Mouse (Mus musculus) right cerebral cortex, adult 18-20 months (tissue): ENCODE measurements at regions not wholly inside any gene's neighbourhood (a gene's known extent, or its start where the extent isn't known, plus 50 kb on each side); places are given as distances from the start of the nearest gene placed in this dataset.

Experiments
- DNase-seq: peaks from one replicate; pipeline ENCODE4 v3.0.0; 2022; ENCODE audit warnings: mixed read lengths

DNA sequence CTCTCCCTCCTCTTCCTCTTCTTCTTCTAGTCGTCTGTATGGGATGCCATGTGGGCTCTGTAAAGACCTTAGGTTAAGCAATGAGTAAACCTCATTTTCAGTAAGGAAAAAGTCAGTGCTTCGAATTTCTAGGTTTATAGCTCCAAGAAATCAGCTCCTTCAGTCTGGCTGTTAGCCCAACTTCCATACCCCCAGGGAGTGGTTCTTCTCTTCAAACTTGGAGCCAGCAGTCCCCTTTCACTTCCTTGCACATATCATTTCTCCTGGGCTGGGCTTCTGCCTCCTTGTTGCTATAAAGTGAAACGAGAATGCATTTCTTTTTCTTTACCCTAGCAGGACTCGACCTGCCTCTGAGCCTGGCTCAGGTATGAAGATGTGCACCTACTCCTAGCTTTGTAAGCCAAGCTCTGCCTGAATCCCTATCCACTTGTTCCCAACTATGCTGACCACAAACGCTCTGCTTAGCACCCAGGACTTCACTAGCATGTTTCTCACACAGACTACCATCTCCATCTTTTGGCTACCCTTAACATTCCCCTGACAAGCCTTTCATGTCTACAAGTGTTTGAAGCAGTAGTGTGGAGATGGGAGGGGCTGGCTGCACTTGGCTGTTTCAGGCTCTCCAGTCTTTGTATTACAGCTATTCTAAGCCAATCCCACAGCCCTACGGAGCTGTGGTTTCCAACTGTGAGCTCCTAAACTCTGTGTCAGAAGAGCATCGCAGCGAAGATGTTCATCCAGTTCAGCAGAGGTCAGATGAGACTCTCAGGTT, 243.8 kb upstream of the Tprg start:
- no peak for DNase-seq

DNA sequence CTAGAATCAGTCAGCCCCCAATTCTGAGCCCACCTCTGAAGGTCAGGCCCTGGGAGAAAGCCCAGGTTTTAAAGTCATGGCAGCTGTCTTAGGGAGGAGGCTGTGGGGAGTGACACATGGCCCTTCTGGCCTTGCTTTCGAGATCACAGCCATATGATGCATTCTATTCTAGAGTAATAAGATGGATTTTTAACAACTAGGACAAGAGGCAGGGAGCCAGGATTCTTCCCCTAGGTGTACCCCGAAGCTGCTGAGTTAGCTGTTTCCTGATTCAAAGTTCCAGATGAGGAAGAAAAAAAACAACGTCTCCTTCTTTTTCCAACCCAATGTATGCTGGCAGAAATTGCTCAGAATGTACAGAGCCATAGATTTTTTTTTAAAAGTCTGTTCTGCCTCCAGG, 242.0 kb upstream of the Tprg start:
- DNase-seq = no peak

DNA sequence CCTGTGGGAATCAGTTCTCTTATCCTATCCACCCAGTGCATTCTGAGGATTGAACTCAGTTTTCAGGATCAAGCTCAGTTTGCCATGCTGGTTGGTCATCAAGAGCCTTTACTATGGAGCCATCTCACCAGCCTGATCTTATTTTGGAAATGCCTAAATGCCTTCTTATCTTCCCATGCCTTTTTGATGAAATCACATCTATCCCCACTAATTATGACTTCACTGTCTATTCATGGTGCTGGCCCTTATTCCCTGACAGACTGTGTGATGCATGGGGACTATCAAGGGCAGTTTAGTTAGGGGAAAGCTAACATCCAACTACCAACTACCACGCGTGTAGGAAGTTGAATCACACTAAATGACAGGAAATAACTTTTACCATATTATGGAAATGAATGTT, 238.9 kb upstream of the Tprg start:
- no peak for DNase-seq

DNA sequence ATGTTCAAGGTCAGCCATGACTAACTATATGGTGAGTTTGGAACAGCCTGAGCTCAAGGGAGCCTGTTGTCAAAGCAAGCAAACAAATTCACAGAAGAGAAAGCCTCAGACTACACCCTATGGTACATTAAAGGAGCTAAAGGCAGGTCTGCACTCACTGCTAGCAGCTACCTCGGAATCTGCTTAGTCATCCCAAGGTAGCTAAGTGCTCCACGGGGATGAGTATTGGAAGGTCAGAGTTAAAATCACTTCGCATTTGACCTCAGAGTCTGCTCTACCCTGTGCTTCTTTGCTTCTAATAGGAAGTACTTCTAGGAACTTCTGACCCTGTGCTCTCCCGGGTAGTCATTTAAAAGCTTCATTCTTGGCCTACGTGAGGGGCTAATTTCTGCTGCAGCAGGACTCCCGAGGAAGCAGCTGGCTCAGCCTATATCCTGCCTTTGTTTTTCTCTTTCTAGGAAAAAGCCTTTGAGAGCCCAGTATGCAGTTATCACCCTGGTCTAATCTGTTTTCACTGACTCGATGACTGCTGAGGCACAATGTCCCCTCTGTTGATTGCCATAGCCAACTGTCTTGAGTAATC, 236.6 kb upstream of the Tprg start:
- DNase-seq = no peak

DNA sequence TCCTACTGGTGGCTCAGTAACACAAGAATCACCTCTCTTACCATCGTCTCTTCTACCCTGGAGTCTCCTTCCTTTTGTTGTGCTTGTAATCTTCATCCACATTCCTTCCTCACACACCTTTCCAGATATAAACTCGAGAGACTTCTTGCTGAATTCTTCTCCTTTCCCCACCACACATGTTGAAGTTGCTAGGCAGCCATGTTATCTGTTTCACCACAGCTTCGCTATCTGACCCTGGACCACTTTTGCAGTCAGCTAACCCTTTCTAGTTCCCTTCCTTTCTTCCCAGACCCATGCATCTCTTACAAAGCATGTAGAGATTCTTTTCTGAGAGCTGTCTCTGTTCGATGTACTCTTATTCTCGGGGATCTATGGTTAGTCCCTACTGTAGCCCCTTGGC, 235.6 kb upstream of the Tprg start:
- no peak for DNase-seq

DNA sequence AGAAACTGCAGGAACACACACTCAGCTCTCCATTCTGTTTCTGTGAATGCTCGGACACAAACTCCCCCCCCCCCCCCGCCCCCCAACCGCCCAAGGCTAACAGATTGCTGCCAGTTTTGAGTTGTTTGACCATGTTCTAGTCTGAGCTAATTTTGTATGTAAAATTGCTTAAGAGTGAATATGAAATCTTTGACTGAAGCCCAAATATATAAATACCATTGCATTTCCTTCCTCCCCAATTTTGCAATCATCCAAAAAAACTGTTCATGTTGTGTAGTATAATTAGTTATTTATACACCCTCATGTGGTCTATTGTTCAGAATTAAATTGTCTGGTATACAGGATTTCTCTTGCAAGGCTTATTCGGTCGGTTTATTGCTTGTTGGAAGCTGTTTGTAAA, 234.2 kb upstream of the Tprg start:
- no peak for DNase-seq

DNA sequence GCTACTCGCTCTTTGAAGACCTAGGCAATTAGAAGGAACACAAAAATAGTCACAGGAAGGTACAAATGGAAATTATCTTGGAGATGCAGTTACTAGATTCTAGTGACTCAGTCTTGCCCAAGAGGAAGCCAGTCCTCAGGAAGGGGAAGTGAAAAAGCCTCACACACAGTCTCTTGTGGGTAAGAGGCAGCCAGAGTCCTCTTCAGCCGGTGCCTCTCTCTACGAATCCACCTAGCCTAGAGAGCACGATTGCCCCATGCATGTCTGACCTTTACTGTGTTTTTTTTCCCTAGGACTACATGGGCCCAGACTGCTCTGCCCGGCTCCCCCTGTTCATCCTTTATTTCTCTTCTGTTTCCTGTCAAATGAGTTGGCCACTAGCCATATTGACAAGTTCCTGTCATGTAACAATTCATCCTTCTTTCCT, 233.7 kb upstream of the Tprg start:
- no peak for DNase-seq

DNA sequence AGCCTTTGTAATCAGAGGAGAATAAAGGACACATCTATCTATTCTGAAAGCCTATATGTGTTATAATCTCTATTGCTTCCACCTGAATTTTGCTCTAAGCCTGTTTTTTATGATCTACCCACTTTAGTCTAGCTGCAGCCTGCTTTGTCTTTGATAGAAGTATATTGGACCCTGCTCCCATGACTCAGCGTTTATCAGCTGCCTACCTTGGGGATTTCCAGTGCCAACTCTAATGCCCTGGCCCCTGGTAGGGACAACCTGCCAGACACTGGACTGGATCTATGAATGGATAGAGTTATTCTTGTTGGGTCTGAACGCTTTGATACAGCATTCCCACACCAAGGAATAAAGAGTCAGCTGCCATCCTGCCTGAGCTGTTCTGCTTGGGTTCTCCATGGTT, 232.3 kb upstream of the Tprg start:
- DNase-seq = no peak

DNA sequence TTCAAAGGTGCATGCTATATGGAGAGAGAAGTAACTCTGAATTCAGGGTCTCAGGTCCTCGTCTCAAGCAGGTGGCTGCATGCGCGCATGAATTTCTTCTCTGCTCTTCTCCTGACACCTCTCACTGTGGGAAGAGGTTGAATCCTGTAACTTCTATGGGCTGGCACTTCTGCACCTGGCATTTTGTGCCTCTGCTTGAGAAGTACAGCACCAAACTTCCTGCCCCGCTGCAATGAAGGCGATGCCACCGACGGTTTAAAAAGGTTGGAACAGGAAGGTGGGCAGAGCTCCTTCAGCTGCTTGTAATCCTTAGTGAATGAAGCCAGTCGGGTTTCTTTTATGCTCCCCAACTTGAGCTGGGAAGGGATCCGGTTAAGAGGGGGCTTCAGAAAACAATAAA, 231.2 kb upstream of the Tprg start:
- no peak for DNase-seq

DNA sequence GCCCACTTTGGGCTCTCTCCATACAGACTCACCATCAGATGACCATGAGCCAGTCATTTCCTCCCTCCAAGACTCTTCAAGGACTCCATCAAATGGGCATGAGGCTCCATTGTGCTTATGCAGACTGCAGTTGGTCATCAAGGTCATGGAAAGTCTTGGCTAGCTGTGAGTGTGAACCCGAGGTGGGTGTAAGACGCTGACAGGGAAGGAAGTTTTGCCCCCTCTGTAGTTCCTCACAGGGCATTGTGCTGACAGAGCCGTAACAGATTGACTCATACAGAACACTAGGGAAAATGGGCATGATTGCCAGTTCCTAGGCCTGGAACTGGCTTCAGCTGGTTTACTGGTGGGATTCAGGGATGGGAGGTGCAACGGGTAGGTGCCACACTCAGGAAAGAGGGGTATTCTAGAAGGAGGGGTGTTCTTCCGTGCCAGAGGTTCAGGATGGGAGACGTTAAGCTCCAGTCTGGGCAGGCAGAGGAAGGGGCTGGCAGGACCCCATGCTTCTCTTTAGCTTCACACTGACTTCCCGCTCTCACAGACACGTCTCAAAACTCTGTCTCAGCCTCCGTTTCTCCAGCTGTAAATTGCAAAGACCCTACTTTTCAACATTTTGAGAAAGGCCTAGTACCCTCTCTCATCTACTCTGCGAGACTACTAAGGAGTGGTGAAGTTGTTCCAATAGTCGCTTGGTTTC, 228.4 kb upstream of the Tprg start:
- no peak for DNase-seq

DNA sequence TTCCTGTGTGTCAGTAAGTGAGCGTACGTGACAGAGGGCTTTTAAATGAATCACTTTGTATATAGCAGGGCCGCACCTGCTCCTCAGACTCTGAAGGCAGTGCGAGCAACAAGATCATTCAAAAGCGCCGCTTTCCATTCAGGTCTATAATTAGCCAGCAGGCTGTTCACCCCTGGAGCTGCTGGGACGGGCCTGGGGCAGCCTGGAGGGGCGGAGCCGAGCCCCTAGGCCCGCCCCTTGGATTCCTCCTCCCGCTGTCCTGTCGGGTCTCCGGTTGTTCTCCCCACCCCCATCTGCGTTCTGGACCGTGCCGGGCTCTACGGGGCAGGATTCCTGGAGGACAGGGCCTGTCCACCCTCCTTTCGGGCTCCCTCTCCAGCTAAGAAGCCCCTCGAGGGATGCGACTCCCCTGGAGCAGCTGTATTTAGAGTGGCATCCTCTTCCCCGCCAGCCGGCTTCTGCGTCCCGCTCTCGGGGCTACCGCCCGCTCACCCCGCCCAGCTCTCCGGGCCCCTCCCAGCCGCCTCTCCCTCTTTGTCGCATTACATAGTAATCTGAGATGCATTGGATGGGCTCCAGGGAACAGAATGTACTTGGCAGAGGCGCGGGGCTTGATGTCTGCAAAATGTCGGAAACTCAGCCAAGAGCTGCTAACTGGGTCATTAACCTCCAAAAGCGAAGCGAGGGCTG, 227.7 kb upstream of the Tprg start:
- DNase-seq = peak; percentile 94

DNA sequence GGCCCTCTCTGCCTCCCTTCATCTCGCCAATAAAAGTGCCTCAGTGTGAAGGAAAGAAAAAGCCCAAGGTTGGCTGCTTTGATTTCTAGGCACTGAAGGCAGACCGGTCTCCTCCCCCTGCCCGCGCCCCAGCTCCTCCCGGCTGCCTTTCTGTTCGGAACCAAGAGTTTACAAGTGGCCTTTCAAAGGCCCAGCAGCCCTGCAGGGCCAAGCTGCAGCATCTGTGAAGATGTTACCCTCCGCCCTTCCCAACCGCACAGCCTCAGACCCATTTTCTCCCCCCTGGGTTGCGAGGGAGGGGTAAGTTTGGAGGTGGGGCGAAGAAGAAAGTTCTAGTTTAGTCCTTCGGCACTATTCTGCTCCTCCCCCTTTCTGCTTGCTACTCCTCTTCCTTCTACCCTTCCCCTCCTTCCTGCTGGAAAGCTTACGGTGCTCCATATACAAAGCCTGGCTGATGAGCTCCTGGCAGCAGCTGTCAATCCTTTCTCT, 227.1 kb upstream of the Tprg start:
- no peak for DNase-seq

DNA sequence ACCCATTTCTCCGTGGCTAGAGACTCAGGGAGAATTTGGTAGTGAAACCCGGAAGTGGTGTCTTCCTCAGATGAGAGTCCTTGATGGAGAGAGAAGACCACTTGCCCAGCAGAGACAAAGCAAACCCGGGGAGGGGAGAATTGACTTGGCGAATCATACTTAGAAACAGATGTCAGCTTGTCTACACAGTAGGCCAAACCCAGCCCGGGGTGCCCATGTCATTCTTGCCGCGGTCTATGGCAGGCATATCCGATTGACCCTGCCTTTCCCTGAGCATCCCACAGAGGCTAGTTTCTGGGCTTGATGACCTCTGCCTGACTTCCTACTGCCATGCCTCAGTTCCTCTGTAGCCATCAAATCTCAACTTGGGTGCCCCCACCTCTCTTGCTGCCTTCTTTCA, 226.4 kb upstream of the Tprg start:
- DNase-seq = no peak

DNA sequence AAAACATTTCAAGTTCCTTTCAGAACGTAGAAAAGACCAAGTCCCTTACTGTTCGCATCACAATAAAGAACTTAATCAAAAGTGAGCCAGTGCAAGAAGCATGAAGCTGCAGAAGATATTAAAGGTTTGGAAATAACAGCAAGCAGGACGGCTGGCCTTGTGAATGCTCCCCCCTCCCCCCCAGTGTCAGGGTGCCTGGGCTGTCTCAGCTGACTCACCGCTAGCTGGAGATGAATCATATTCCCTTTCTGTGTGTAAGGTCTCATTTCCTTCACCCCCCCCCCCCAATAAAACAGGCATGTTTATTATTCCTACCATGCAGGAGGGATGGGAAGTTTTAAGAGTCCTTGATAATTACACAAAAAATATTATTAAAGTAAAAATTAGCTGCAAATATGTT, 225.0 kb upstream of the Tprg start:
- DNase-seq = no peak

DNA sequence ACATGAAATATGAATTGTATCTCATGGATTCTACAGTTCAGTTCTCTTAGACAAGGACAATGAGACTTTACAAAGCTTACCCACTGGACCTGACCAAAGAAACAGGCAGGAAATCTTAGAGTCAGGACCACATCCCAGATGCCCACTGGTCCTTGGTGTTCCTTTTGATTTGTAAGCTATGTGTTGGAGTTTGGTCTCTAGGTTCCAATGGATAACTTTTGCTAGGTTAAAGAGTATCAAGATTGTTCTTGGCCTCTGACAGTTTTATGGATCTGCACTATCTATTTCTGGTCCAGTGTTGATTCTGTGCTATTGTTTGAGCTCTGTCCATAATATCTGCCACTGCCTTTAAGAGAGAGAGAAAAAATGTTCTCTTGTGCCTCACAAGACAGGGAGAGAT, 222.6 kb upstream of the Tprg start:
- DNase-seq = no peak

DNA sequence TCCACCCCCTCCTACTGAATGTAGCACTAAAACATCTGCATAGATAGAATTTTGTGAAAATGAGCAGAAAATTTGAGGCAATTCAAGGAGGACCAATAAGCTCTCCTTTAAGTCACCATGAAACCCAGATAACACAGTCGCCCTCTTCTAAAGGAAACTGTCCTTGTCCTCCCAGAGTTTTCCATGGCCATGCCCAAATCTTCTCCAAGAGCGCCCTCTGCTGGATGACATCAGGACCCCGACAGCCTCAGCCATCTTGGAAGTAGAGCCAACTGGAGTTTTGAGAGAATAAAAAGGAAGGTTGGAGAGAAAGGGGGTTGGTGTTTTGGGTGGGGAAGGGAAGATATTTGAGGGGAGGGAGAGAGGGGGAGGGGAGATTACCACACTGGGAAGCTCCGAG, 222.1 kb upstream of the Tprg start:
- DNase-seq = peak; percentile 82

DNA sequence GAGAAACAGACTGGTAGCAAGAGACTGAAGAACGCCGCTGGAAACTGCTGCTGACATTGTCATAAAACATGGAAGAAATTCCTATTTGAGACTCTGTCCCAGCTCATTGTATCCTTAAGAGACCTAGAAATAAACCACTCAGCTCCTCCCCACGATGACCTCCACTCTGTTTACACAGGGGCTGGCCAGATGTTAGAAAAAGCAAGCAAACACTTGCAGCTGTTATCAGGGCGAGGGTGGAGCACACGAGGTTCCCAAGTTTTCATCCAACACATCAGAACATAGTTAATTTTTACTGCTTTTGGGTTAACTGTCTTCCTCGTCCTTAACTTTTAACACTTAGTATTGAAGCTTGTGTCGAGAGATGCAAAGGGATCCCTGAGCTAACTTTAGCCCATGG, 219.8 kb upstream of the Tprg start:
- no peak for DNase-seq

DNA sequence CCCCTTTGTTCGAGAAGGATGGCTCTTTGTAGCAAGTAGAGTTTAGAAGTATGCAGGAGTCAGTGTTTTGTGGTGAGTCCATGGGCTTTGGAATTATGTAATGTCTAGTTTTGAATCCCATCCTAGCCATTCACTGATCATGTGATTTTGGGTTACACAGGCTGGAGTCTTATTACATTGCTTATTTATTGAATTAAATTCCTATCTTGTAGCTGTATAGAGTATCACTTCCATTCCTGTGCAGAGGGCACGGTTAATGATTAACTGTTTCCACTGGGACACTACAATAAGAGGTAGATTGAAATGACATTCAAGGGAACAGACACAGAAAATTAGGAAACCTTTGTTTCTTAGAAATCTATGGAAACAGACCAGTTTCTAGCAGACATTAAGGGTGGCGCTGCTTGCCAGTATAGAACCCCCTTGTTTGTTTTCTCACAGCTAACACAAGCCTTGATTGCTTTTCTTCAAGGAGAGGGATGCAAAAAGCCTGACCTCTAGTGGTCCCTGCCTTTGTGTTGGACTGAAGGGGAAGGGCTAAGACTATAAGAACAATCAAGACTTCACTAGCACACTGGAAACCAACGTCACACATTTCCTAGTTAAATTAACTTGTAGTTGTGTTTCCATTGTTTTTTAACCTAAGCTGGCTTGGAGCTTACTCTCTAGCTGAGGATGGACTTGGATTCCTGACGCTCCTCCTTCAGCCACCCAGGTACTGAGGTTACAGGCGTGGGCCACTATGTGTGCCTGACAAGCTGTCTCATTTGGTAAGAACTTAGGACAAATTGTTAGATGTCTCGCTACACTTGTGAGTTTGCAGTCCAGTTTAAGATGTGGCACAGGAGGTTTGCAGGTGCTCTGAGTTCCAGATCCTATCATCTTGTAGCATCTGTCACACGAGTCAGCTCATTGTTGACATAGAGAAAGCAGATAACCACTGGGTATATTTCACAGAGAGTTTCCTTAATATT, 219.1 kb upstream of the Tprg start:
- no peak for DNase-seq

DNA sequence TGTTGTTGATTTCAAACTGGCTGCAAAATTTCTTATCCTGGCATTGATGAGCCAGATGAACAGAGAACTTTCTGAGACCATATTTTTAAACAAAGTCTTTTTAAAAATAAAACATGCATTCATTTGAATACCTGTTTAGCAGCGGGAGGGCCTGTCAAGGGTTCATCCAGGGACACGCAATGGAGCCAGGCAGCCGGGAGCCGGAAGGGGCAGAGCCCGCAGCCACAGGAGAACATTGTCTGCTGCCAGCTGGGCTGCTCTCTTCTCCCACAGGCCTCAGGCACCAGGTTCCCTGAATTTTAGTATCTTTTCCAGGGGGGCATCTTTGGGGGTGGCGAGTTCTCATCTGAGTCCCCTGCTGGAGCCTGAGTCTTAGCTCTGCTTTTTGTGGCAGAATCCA, 205.8 kb upstream of the Tprg start:
- DNase-seq = no peak

DNA sequence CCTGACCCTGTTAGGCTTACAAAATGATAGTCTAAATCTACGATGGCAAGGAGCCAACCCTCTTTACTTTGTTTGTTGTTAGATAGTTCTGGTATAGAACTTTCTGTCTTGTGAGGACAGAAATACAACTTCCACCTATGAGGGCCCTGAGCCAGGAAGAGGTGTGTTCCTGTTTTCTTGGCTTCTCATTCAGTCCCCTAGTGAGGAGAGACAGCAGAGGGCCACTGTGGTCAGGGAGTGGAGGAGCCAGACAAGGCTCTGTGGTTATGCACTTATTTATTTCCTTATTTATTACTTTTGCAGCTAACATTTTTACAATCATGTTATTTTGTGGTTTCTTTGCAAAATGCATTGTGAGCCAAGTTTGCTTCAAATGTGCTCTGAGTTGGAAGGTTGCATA, 202.9 kb upstream of the Tprg start:
- DNase-seq = no peak

DNA sequence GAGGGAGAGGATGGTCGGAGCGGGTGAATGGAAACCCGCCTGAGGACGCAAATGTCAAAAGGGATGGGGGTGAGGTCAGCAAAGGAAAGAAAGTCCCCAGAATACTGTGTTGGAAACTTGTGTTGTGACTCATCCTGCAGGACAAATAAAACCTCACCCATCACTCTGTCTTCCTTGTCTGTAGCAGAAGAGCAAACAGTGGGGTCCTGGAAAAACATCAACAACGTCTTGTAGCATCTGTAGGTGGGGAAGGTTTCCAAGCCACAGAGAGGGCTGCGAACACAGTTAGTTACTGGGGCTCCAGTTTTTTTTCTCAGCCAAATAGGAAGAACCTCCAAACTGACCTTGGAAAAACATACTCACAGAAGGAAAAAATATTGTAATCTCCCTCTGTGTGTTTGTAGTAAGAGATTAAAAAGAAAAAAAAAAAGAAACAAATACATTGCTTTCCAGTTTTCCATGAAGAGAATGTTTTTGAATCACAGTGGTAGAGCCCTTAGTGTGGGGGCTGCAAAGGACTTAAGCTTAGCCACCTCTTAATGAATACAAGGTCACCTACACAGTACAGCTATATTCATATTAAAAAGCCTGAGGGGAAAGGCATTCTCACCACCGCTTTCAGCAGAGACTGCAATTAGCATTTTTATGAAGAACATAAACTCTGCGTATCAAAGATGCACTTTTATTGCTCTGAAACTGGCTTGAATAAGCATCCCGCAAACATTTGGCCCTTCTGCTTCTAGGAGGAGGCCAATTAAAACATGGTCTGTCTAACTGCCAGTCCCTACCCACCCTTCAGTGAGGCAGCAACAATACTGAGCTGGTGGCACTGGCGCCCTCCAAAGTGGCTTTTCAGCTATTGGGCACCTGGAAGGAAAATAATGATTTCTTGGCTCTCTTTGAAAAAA, 198.6 kb upstream of the Tprg start:
- no peak for DNase-seq
